Mouse (Mus musculus) liver, embryonic 13.5 days (tissue): ENCODE data around the gene Ano5. TPM values are rescaled to one million over a fixed set of nuclear protein-coding genes. Genes with fewer than 3 reads are reported as not detected.

ENCODE experiments used
- ATAC-seq: fragments of 200-750 bp; cut with Nextera tagmentation; 2 replicates; pipeline ENCODE4 v1.8.0; 2017; ENCODE audit warnings: low read depth, mild to moderate bottlenecking, moderate number of reproducible peaks, moderate library complexity
- DNase-seq: peaks from one replicate; pipeline ENCODE4 v3.0.0; 2022
- H3K27ac ChIP-seq: fragments of 300-500 bp; sonication (generic); 2 replicates; pipeline ENCODE4 v1.5.1; 2015; ENCODE audit warnings: moderate library complexity, mild to moderate bottlenecking, inconsistent platforms
- H3K27me3 ChIP-seq: fragments of 300-500 bp; sonication (generic); 2 replicates; pipeline ENCODE4 v1.6.1; 2015; ENCODE audit warnings: mild to moderate bottlenecking, inconsistent platforms
- H3K36me3 ChIP-seq: fragments of 300-500 bp; sonication (generic); 2 replicates; pipeline ENCODE4 v1.6.1; 2015; ENCODE audit warnings: mild to moderate bottlenecking, inconsistent platforms
- H3K4me1 ChIP-seq: fragments of 300-500 bp; sonication (generic); replicated peaks from 2 replicates; pipeline ENCODE4 v1.6.1; 2015; ENCODE audit warnings: inconsistent platforms
- H3K4me2 ChIP-seq: fragments of 300-500 bp; sonication (generic); 2 replicates; pipeline ENCODE4 v1.6.1; 2015; ENCODE audit warnings: inconsistent platforms, mild to moderate bottlenecking, moderate library complexity
- H3K4me3 ChIP-seq: fragments of 300-500 bp; sonication (generic); replicated peaks from 2 replicates; pipeline ENCODE4 v1.5.1; 2015; ENCODE audit warnings: mild to moderate bottlenecking, inconsistent platforms
- H3K9ac ChIP-seq: fragments of 300-500 bp; sonication (generic); 2 replicates; pipeline ENCODE4 v1.6.1; 2015; ENCODE audit warnings: mild to moderate bottlenecking, inconsistent platforms
- H3K9me3 ChIP-seq: fragments of 300-500 bp; sonication (generic); replicated peaks from 2 replicates; pipeline ENCODE4 v1.6.1; 2016; ENCODE audit warnings: inconsistent platforms
- WGBS: fragments of 180-500 bp; shearing (Covaris S2); methylation state at CpG from one replicate; pipeline ENCODE4 v1.1.7; 2015; ENCODE audit not compliant: insufficient replicate concordance; 5-methylcytosine and 5-hydroxymethylcytosine counted together
- polyA plus RNA-seq: library from polyadenylated mRNA; unstranded; fragments of >200 nt; fragmentation: Nextera tagmentation; extraction: Ambion mirVana; gene quantifications from 2 replicates; pipeline ENCODE4 v1.2.1, GENCODE M21; 2015

Gene Ano5
- 0.02 TPM in 1 of 2 replicates, not detected in the other for polyA plus RNA-seq

- DNase-seq (no peak), ATAC-seq (no peak)
- WGBS: 3% methylated on average over 45 of the region's 45 CpGs
- no peaks in the 10 kb centered on the region for H3K27me3 ChIP-seq
- no peaks in the 10 kb centered on the region for H3K36me3 ChIP-seq
- no peak within 1 kb of the TSS for H3K9ac ChIP-seq
- no peak within 1 kb of the TSS for H3K27ac ChIP-seq
- peak within 1 kb of the TSS; percentile 27 for H3K4me3 ChIP-seq
- no peaks in the 10 kb centered on the region for H3K9me3 ChIP-seq
- H3K4me1 ChIP-seq: no peaks in the 10 kb centered on the region
- peak within 1 kb of the TSS; percentile 40 for H3K4me2 ChIP-seq
These were observed at the start of gene Ano5 for GRCm38 (mm10) chr7:51510671-51511651. Gene Ano5, plus strand, starts transcription at chr7:51511029.

- Histone ChIP-seq H3K9me3 (no peaks in the 10 kb centered on the region), H3K9ac (no peak overlapping the region), H3K27ac (no peak overlapping the region), H3K4me1 (no peaks in the 10 kb centered on the region), H3K4me3 (no peak overlapping the region), H3K36me3 (no peaks in the 10 kb centered on the region), H3K4me2 (no peak overlapping the region), H3K27me3 (no peaks in the 10 kb centered on the region)
- no peak for DNase-seq
- no peak for ATAC-seq
- WGBS: 15% methylated on average over 2 of the region's 2 CpGs
These were observed 11.4 kb upstream of the Ano5 start for GRCm38 (mm10) chr7:51499396-51499795.

GRCm38 (mm10) chr7:51503940-51504339 lies 6.9 kb upstream of the Ano5 start:
- no peaks in the 10 kb centered on the region for H3K9me3 ChIP-seq
- ATAC-seq (no peak), DNase-seq (no peak)
- H3K27ac ChIP-seq: no peak overlapping the region
- H3K9ac ChIP-seq: no peak overlapping the region
- no peak overlapping the region for H3K4me2 ChIP-seq
- no peaks in the 10 kb centered on the region for H3K4me1 ChIP-seq
- H3K4me3 ChIP-seq: no peak overlapping the region
- 24% methylated on average over 2 of the region's 2 CpGs for WGBS
- H3K36me3 ChIP-seq: no peaks in the 10 kb centered on the region
- no peaks in the 10 kb centered on the region for H3K27me3 ChIP-seq

- no peaks in the 10 kb centered on the region for H3K9me3 ChIP-seq
- no peak for ATAC-seq
- no peaks in the 10 kb centered on the region for H3K4me1 ChIP-seq
- H3K36me3 ChIP-seq: no peaks in the 10 kb centered on the region
- H3K4me2 ChIP-seq: no peak overlapping the region
- 51% methylated on average over 7 of the region's 7 CpGs for WGBS
- H3K27me3 ChIP-seq: no peaks in the 10 kb centered on the region
- DNase-seq: no peak
- no peak overlapping the region for H3K9ac ChIP-seq
- no peak overlapping the region for H3K27ac ChIP-seq
- H3K4me3 ChIP-seq: no peak overlapping the region
These were observed 682 bp upstream of the Ano5 start for GRCm38 (mm10) chr7:51510147-51510546.

GRCm38 (mm10) chr7:51539344-51539743 lies 28.5 kb downstream of the Ano5 start:
- ATAC-seq (no peak), DNase-seq (no peak)
- Histone ChIP-seq H3K4me3 (no peak overlapping the region), H3K36me3 (no peaks in the 10 kb centered on the region), H3K4me1 (no peaks in the 10 kb centered on the region), H3K9ac (no peak overlapping the region), H3K27me3 (no peaks in the 10 kb centered on the region), H3K9me3 (no peaks in the 10 kb centered on the region), H3K27ac (no peak overlapping the region), H3K4me2 (no peak overlapping the region)

GRCm38 (mm10) chr7:51540736-51541135 lies 29.9 kb downstream of the Ano5 start:
- Histone ChIP-seq H3K4me2 (no peak overlapping the region), H3K4me3 (no peak overlapping the region), H3K9me3 (no peaks in the 10 kb centered on the region), H3K27me3 (no peaks in the 10 kb centered on the region), H3K27ac (no peak overlapping the region), H3K4me1 (no peaks in the 10 kb centered on the region), H3K9ac (no peak overlapping the region), H3K36me3 (no peaks in the 10 kb centered on the region)
- ATAC-seq: no peak
- WGBS: 51% methylated on average over 6 of the region's 6 CpGs
- no peak for DNase-seq

GRCm38 (mm10) chr7:51600021-51600420 lies 89.2 kb downstream of the Ano5 start:
- no peak overlapping the region for H3K4me3 ChIP-seq
- no peaks in the 10 kb centered on the region for H3K9me3 ChIP-seq
- no peaks in the 10 kb centered on the region for H3K36me3 ChIP-seq
- no peak overlapping the region for H3K9ac ChIP-seq
- no peak overlapping the region for H3K27ac ChIP-seq
- 67% methylated on average over 4 of the region's 4 CpGs for WGBS
- ATAC-seq (no peak), DNase-seq (no peak)
- H3K4me1 ChIP-seq: no peaks in the 10 kb centered on the region
- H3K27me3 ChIP-seq: no peaks in the 10 kb centered on the region
- no peak overlapping the region for H3K4me2 ChIP-seq

GRCm38 (mm10) chr7:51603741-51604140 lies 92.9 kb downstream of the Ano5 start:
- no peak overlapping the region for H3K27ac ChIP-seq
- DNase-seq (no peak), ATAC-seq (no peak)
- H3K36me3 ChIP-seq: no peaks in the 10 kb centered on the region
- 68% methylated on average over 12 of the region's 12 CpGs for WGBS
- no peaks in the 10 kb centered on the region for H3K4me1 ChIP-seq
- H3K27me3 ChIP-seq: no peaks in the 10 kb centered on the region
- no peaks in the 10 kb centered on the region for H3K9me3 ChIP-seq
- H3K4me3 ChIP-seq: no peak overlapping the region
- no peak overlapping the region for H3K4me2 ChIP-seq
- H3K9ac ChIP-seq: no peak overlapping the region

GRCm38 (mm10) chr7:51614404-51614803 lies 103.6 kb downstream of the Ano5 start:
- Histone ChIP-seq H3K4me1 (no peaks in the 10 kb centered on the region), H3K4me3 (no peak overlapping the region), H3K27ac (no peak overlapping the region), H3K36me3 (no peaks in the 10 kb centered on the region), H3K9me3 (no peaks in the 10 kb centered on the region), H3K4me2 (no peak overlapping the region), H3K27me3 (no peaks in the 10 kb centered on the region), H3K9ac (no peak overlapping the region)
- no peak for ATAC-seq
- WGBS: 29% methylated on average over 5 of the region's 5 CpGs
- DNase-seq: no peak

- ATAC-seq: no peak
- H3K27me3 ChIP-seq: peaks cover 15% of the 10 kb centered on the region
- no peaks in the 10 kb centered on the region for H3K9me3 ChIP-seq
- H3K4me2 ChIP-seq: no peak overlapping the region
- no peak overlapping the region for H3K9ac ChIP-seq
- no peak for DNase-seq
- H3K4me3 ChIP-seq: no peak overlapping the region
- no peak overlapping the region for H3K27ac ChIP-seq
- H3K4me1 ChIP-seq: no peaks in the 10 kb centered on the region
- no peaks in the 10 kb centered on the region for H3K36me3 ChIP-seq
These were observed 107.1 kb downstream of the Ano5 start for GRCm38 (mm10) chr7:51617941-51618340.

GRCm38 (mm10) chr7:51618412-51618811 lies 107.6 kb downstream of the Ano5 start:
- peaks cover 16% of the 10 kb centered on the region for H3K27me3 ChIP-seq
- H3K4me3 ChIP-seq: no peak overlapping the region
- H3K27ac ChIP-seq: no peak overlapping the region
- H3K9ac ChIP-seq: no peak overlapping the region
- H3K4me2 ChIP-seq: no peak overlapping the region
- DNase-seq (no peak), ATAC-seq (no peak)
- no peaks in the 10 kb centered on the region for H3K36me3 ChIP-seq
- 21% methylated on average over 2 of the region's 2 CpGs for WGBS
- no peaks in the 10 kb centered on the region for H3K4me1 ChIP-seq
- H3K9me3 ChIP-seq: no peaks in the 10 kb centered on the region

- DNase-seq (no peak), ATAC-seq (no peak)
- H3K4me3 ChIP-seq: no peak overlapping the region
- WGBS: 19% methylated on average over 1 of the region's 1 CpGs
- H3K4me1 ChIP-seq: no peaks in the 10 kb centered on the region
- H3K27ac ChIP-seq: no peak overlapping the region
- H3K36me3 ChIP-seq: no peaks in the 10 kb centered on the region
- no peaks in the 10 kb centered on the region for H3K9me3 ChIP-seq
- no peak overlapping the region for H3K9ac ChIP-seq
- no peak overlapping the region for H3K4me2 ChIP-seq
- peaks cover 32% of the 10 kb centered on the region for H3K27me3 ChIP-seq
These were observed 109.1 kb downstream of the Ano5 start for GRCm38 (mm10) chr7:51619977-51620376.
